Mouse (Mus musculus) telencephalon, adult 2 months (tissue): ENCODE results near the gene Gga1.
"Not testable (repeated sequence)": the region's sequence is repeated elsewhere in the genome, so short reads cannot be mapped to it uniquely, and the experiment has no call there.

Experiments used
- DNase-seq: peaks from one replicate; pipeline ENCODE4 v3.0.0-alpha.2; 2011; ENCODE audit warnings: low read depth, low spot score

Gga1 gene

GRCm38 (mm10) chr15:78845321-78845720 lies 31.7 kb upstream of the Gga1 start:
- DNase-seq: no peak

GRCm38 (mm10) chr15:78845867-78846266 lies 31.1 kb upstream of the Gga1 start:
- DNase-seq: no peak

DNA sequence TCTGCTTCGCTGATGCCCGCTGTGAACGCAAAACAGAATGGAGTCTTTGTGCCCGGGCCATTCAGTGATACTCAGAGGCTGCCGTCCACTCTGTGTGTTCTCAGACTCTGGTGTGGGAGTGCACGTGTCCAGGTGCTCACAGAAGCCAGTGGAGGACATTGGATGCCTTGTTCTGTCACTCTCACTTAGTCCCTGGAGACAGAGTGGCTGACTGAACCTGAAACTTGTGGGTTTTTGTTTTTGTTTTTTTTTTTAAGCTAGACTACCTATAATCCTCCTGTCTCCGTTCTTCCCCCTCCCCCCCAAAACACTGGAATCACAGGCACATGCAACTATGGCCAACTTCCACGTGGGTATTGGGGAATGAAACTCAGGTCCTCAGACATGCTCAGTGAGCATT lies 30.6 kb upstream of the Gga1 start:
- no peak for DNase-seq

- not testable (repeated sequence) for DNase-seq
These were observed 30.2 kb upstream of the Gga1 start for GRCm38 (mm10) chr15:78846805-78847204.

GRCm38 (mm10) chr15:78848467-78848866 lies 28.5 kb upstream of the Gga1 start:
- no peak for DNase-seq

DNA sequence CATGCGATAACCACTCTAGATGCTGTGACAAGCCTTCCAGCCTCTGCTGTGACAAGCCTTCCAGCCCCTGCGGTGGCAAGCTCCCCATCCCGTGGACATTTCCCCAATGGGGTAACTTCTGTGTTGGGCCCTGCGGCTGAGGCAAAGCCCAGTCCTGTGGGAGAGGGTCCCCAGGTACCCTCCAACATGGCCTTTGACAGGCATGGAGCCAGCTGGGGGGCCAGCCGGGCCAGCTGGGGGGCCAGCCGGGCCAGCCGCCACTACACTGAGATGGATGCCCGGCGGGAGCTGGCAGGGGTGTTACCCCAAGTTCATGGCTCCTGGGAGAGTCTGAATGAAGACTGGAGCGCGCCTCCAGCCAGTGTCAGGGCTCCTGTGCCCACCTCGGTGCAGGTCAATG lies 27.5 kb upstream of the Gga1 start:
- DNase-seq: no peak

GRCm38 (mm10) chr15:78850059-78850824 lies 26.7 kb upstream of the Gga1 start:
- peak; percentile 38 for DNase-seq

DNA sequence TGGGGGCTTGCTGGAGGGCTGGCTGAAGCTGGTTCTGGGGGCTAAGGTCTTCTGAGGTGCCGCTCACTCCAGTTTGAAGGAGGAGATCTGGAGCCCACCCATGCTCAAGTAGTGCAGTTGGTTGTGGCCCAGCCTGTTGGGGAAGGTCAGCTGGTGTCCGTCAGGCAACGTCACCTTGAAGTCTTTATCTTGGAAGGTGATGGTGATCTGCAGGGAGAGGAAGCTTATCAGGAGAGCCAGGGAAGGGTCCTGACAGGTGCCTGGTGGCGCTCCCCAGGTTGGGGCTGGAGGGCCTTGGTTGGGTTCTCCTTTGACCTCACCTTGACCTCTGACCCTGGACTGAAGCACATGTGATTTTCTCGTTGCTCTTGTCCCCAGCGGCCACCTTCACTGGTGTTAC lies 26.0 kb upstream of the Gga1 start:
- DNase-seq: no peak

DNA sequence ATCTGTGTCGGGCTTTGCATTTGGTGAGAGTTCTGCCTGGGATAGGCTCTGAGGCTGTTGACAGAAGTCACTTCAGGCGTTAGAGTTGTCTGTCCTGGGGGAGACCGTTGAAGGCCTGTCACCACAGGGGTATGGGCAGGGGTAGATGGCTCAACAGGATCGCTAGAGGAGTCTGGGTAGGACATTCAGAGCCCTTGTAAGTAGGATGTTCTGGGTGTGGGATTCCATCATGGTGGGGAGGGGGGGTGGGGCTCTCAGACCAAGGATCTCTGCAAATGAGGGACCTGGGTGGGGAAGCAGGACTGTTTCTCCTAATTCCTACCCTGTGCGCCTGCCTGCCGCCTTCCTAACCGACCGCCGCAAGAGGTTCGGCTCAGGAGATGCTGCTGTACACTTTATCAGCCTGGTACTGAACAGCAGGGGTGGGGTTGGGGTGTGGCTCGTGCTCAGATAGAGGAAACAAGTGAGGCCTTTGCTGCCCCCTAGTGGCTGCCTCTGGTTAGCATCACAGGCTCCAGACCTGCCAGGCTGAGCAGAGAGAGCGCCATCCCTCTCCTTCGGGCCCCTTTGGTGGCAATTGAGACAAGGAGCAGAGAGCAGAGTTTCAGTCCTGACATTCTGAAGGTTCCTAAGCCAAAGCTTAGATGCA lies 25.4 kb upstream of the Gga1 start:
- DNase-seq: peak; percentile 60

DNA sequence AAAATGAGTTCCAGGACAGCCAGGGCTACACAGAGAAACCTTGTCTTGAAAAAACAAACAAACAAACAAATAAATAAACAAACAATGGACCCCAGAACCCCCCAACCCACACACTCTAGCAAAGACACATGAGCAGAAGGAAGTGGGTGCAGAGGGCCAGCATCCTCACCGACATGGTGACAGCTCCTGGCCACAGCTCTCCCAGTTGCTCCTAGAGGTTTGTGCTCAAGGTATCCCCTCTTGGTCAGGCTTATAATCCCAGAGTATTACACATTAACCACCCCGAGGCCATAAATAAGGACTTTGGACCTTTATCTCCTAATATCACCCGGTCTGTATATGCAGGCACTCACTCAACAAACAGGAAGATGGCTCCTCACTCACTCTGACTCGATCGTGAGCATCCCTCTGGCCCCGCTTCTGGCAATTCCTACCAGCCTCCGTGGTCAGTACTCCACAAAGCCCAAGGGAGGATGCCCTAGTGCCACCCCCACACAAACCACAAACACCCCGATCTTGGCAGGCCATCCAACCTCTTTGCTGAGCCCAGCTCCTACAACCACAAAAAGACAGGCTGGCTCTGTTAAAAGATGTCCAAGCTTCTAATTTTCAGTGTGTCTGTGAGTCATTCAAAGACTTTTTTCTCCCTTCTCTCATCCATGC lies 21.6 kb upstream of the Gga1 start, which contains the start of gene Lgals2:
TSS of gene Lgals2 (minus strand) at position 227 of the 663 bp plus-strand sequence.
- no peak for DNase-seq

- no peak for DNase-seq
These were observed 20.0 kb upstream of the Gga1 start for GRCm38 (mm10) chr15:78857009-78857408.

GRCm38 (mm10) chr15:78859311-78859710 lies 17.7 kb upstream of the Gga1 start:
- no peak for DNase-seq

GRCm38 (mm10) chr15:78859714-78860113 lies 17.3 kb upstream of the Gga1 start:
- no peak for DNase-seq

DNA sequence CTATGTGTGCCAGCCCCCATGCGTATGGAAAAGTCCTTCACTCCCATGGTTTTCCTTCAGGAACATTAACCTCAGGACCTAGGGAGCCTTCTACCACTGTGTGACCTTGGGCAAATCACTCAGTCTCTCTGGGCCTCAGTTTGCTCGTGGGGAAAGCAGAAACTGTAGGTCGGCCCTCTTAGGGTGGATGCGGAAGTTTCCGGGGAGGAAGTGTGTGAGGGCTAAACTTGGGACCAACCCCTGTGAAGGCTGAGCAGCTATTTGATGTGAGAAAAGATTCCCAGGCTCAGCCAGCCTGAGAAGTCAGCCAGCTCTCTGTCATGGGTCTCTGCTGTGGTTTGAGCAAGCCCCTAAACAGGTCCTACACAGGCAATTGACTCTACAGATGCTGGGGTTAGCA lies 14.7 kb upstream of the Gga1 start:
- no peak for DNase-seq

GRCm38 (mm10) chr15:78863154-78863553 lies 13.8 kb upstream of the Gga1 start:
- DNase-seq: no peak

- DNase-seq: no peak
These were observed 13.1 kb upstream of the Gga1 start for GRCm38 (mm10) chr15:78863852-78864253.

DNA sequence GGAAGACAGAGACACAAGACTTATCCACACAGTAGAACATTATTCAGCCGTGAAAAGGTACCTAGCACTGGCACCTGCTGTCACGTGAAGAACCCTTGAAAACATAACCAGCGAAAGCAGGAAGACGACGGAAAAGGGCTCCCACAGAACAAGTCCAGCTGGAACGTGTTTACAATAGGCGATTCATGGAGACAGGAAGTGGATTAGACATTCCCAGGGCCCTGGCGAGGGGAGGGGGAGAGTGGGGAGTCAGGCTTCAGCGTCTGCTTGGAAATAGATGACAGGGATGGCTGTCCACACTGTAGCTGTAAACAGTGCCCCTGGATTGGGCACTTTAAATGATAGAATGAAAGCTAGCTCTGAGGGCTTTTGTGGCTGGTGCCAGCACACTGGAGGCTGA lies 8.6 kb upstream of the Gga1 start:
- DNase-seq: no peak

DNA sequence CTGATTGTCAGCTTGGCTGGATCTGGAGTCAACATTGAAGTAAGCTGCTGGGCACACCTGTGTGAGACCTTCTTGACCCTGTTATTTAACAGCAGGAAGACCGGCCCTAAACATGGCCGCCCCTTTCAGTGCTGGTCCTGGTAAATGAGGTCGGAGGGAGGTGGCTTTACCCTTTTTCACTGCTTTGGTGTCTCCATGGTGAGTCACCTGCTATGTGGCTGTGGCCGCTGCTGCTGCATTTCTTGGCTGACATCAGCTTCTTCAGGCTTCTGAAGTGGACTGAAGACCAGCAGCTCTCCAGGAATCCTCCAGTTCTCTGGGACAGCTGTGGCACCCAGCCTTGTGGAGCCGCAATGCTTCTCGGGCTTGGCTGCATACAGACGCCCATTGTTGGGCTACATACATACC lies 8.2 kb upstream of the Gga1 start:
- DNase-seq: no peak

GRCm38 (mm10) chr15:78869775-78870174 lies 7.2 kb upstream of the Gga1 start:
- DNase-seq: no peak

GRCm38 (mm10) chr15:78872021-78872608 lies 4.9 kb upstream of the Gga1 start:
- no peak for DNase-seq

- DNase-seq: no peak
These were observed 3.1 kb upstream of the Gga1 start for GRCm38 (mm10) chr15:78873803-78874435.

DNA sequence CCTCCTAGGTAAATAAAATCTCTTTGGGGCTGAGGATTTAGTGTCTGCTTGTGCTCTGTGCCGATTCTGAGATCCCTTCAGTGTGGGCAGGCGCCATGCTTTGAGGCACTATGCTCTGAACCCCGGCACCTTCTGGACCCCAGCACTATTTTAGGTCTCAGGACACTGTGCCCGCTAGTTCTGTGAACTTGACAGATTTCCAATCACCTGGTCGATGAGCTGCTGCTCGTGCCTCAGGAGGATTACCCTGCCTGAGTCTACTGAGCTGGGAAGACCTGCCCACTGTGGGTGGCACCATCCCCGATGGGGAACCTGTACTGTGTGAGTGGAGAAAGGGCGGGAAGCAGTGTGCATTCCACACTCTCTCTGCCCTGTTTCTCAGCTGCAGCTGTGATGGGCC lies 2.0 kb upstream of the Gga1 start:
- no peak for DNase-seq
